Mouse (Mus musculus) CH12.LX (cell line): ENCODE results near the gene Hist2h2aa2.

ENCODE experiments used
- CTCF ChIP-seq, 2 experiments: IDR thresholded peaks in 1 of 2; conservative IDR thresholded peaks in 1 of 2; 2 replicates each; pipeline ENCODE4 v1.5.1; 2011 to 2012; ENCODE audit warnings: low read depth in 2 of 2, low read length in 2 of 2, improper control_type of control experiment in 1 of 2, inconsistent platforms in 1 of 2, mild to moderate bottlenecking in 1 of 2, moderate library complexity in 1 of 2
- EP300 ChIP-seq: IDR thresholded peaks from 2 replicates; pipeline ENCODE4 v1.6.1; 2011; ENCODE audit warnings: low read length, improper control_type of control experiment
- MAX ChIP-seq: IDR thresholded peaks from 2 replicates; pipeline ENCODE4 v1.6.1; 2011; ENCODE audit warnings: low read length, improper control_type of control experiment
- MEF2A ChIP-seq: IDR thresholded peaks from 2 replicates; pipeline ENCODE4 v1.6.1; 2014; ENCODE audit warnings: low read depth, mild to moderate bottlenecking, inconsistent platforms, low read length, improper control_type of control experiment, borderline replicate concordance
- POLR2A ChIP-seq: IDR thresholded peaks from 2 replicates; pipeline ENCODE4 v1.6.1; 2011; ENCODE audit warnings: low read depth, mild to moderate bottlenecking, improper control_type of control experiment, low read length
- SIN3A ChIP-seq: IDR thresholded peaks from 2 replicates; pipeline ENCODE4 v1.6.1; 2012; ENCODE audit warnings: low read length, improper control_type of control experiment, inconsistent platforms
- SMC3 ChIP-seq: IDR thresholded peaks from 2 replicates; pipeline ENCODE4 v1.6.1; 2011; ENCODE audit warnings: low read depth, low read length, improper control_type of control experiment
- ZC3H11A ChIP-seq: IDR thresholded peaks from 2 replicates; pipeline ENCODE4 v1.6.1; 2012; ENCODE audit warnings: low read depth, mild to moderate bottlenecking, inconsistent platforms, low read length, improper control_type of control experiment
- ZNF384 ChIP-seq: IDR thresholded peaks from 2 replicates; pipeline ENCODE4 v1.6.1; 2012; ENCODE audit warnings: low read depth, low read length, improper control_type of control experiment, inconsistent platforms

- TF ChIP-seq POLR2A: peak; percentile 78
- no peak for TF ChIP-seq CTCF (conservative IDR thresholded peaks at IDR 0.05 in 1 of 2, IDR thresholded peaks at IDR 0.05 in 1 of 2; ENCODE audit: low read depth in 2 of 2, low read length in 2 of 2)
- no peak for TF ChIP-seq ZC3H11A
- TF ChIP-seq MEF2A: no peak; the same call in 1 of the 2 replicates
- TF ChIP-seq ZNF384: no peak
- no peak; the same call in none of the 2 replicates for TF ChIP-seq SIN3A
- no peak for TF ChIP-seq EP300
- TF ChIP-seq MAX: peak; percentile 87
- TF ChIP-seq SMC3: no peak; the same call in 1 of the 2 replicates
Measured at GRCm38 (mm10) chr3:96262216-96262875, 22.3 kb upstream of the Hist2h2aa2 start.
